Mouse (Mus musculus) myocyte (in vitro differentiated cells): ENCODE measurements around the gene Slc20a1.

Experiments used
- CEBPB ChIP-seq: IDR thresholded peaks from 2 replicates; pipeline ENCODE4 v1.6.1; 2011; ENCODE audit warnings: mild to moderate bottlenecking, moderate library complexity; ENCODE audit not compliant: poor library complexity, insufficient read depth, severe bottlenecking
- E2F4 ChIP-seq: IDR thresholded peaks from one replicate; pipeline ENCODE4 v1.6.1; 2011; ENCODE audit warnings: mild to moderate bottlenecking, control low read depth, moderate library complexity; ENCODE audit not compliant: insufficient read depth
- MAX ChIP-seq: IDR thresholded peaks from one replicate; pipeline ENCODE4 v1.6.1; 2011; ENCODE audit warnings: low read depth, mild to moderate bottlenecking, control low read depth
- MYOD1 ChIP-seq, 3 experiments: IDR thresholded peaks; one replicate each; pipeline ENCODE4 v1.6.1; 2011; ENCODE audit warnings: control low read depth in 2 of 3, low read depth in 2 of 3, mild to moderate bottlenecking in 2 of 3, moderate library complexity in 1 of 3; ENCODE audit not compliant: insufficient read length in 2 of 3, control insufficient read depth in 1 of 3
- MYOG ChIP-seq, 3 experiments: IDR thresholded peaks; one replicate each; pipeline ENCODE4 v1.6.1; 2011; ENCODE audit warnings: control low read depth in 2 of 3, low read depth in 2 of 3, mild to moderate bottlenecking in 2 of 3; ENCODE audit not compliant: insufficient read length in 2 of 3, control insufficient read depth in 1 of 3, insufficient read depth in 1 of 3
- POLR2A ChIP-seq: IDR thresholded peaks from one replicate; pipeline ENCODE4 v1.6.1; 2011; ENCODE audit warnings: low read depth, mild to moderate bottlenecking, control low read depth, moderate library complexity; ENCODE audit not compliant: insufficient read length
- POLR2AphosphoS2 ChIP-seq: IDR thresholded peaks from one replicate; pipeline ENCODE4 v1.6.1; 2011; ENCODE audit warnings: low read depth, control low read depth; ENCODE audit not compliant: insufficient read length
- TCF12 ChIP-seq: IDR thresholded peaks from one replicate; pipeline ENCODE4 v1.6.1; 2011; ENCODE audit warnings: mild to moderate bottlenecking, control low read depth; ENCODE audit not compliant: poor library complexity, insufficient read depth, severe bottlenecking
- TCF3 ChIP-seq: IDR thresholded peaks from one replicate; pipeline ENCODE4 v1.6.1; 2011; ENCODE audit warnings: low read depth, control low read depth; ENCODE audit not compliant: insufficient read length
- USF1 ChIP-seq: IDR thresholded peaks from one replicate; pipeline ENCODE4 v1.6.1; 2011; ENCODE audit warnings: low read depth, mild to moderate bottlenecking, control low read depth, moderate library complexity

GRCm38 (mm10) chr2:129197197-129197596 is 1.4 kb upstream of the Slc20a1 start:
- no peak for TF ChIP-seq USF1
- no peak for TF ChIP-seq POLR2A
- TF ChIP-seq MAX = no peak
- TF ChIP-seq POLR2AphosphoS2 = no peak
- TF ChIP-seq TCF12 = no peak
- no peak for TF ChIP-seq MYOD1 (IDR thresholded peaks at IDR 0.05; ENCODE audit: control insufficient read depth in 1 of 3, insufficient read length in 2 of 3, low read depth in 2 of 3)
- no peak for TF ChIP-seq TCF3
- TF ChIP-seq E2F4 = no peak
- no peak for TF ChIP-seq MYOG (IDR thresholded peaks at IDR 0.05; ENCODE audit: control insufficient read depth in 1 of 3, insufficient read depth in 1 of 3, insufficient read length in 2 of 3, low read depth in 2 of 3)
- TF ChIP-seq CEBPB = no peak
